Mouse (Mus musculus) bone marrow, adult 2 months (tissue): ENCODE measurements around the gene Stkld1.

Experiments used
- CTCF ChIP-seq: fragments of 200-500 bp; IDR thresholded peaks from 2 replicates; pipeline ENCODE4 v1.5.1; 2011; ENCODE audit warnings: low read length, control low read depth; ENCODE audit not compliant: control insufficient read depth, insufficient read depth
- POLR2A ChIP-seq: fragments of 200-500 bp; IDR thresholded peaks from 2 replicates; pipeline ENCODE4 v1.6.1; 2011; ENCODE audit warnings: low read depth, mild to moderate bottlenecking, control low read depth, low read length, borderline replicate concordance; ENCODE audit not compliant: control insufficient read depth

- no peak for TF ChIP-seq CTCF
- no peak for TF ChIP-seq POLR2A
Measured at GRCm38 (mm10) chr2:26957488-26957859, 23.6 kb downstream of the Stkld1 start.
